Mouse (Mus musculus): ENCODE results near the gene Brd3os.

GRCm38 (mm10) chr2:27459735-27460134 is 17.6 kb downstream of the Brd3os start:
- TF ChIP-seq EP300 (IDR thresholded peaks at IDR 0.05; ENCODE audit: low read depth) (no peak), CTCF (IDR thresholded peaks at IDR 0.05; ENCODE audit: low read depth) (no peak)

Data from liver, embryonic 14.5 days (tissue).